Mouse (Mus musculus) regulatory T cell (primary cell): ENCODE data around the gene Rsg1.

Experiments used
- in situ Hi-C: fragments of 300-600 bp; cut with MboI, MseI; formaldehyde crosslinking; loops from one replicate; pipeline ENCODE4 v1.15.1; 2025; ENCODE audit warnings: high pct_unique_total_duplicates

Gene Rsg1

DNA sequence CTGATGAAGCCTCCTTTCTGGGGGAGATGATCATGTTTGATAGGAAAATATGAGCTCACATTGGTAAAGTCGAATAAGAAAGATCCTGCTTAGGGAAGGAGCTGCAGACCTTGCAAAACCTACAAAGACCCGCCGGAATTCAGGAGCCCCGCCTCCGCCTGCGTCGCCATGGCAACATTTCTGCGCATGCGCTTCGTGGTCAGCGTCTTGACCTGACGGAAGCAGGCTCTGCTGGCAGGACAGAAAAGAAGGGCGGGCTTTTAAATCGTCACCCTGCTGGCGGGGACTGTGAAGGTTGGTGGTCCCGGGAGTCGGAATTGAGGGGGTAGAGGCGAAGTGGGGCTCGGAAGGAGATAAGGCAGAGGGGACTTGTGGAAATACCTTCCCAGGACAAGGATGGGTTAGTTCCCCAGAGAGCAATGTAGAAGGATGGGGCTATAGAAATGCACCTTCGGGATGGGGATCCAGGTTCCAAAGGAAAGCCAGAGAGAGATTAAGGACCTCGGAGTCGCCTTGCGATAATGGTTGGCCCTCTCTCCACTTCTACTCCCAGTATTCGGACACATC lies at the start of gene Rsg1:
Gene Rsg1, plus strand, starts transcription at position 187 of the 567 bp plus-strand sequence.
- in situ Hi-C loops: loop anchor here (5.0 kb wide), 1 partner anchor 72 kb away; no protein-coding TSS in a partner anchor

GRCm38 (mm10) chr4:141165744-141166292 lies 47.9 kb upstream of the Rsg1 start:
- in situ Hi-C loops: no loop called here

DNA sequence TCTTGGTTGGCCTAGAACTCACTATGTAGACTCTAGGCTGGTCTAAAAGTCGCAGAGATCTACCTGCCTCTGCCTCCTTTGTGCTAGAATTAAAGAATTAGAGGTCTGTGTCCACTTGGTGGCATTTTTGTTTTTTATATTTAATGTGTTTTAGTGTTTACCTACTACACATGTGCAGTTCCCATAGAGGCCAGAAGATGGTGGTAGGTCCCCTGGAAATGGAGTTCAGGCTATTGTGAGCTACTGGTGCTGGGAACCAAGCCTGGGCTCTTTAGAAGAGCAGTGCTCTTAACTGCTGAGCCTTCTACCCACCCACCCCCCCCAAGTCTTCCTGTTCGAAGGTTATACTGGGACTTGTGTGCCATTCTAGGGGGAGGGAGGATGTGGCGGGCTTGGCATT lies 46.6 kb upstream of the Rsg1 start:
- in situ Hi-C loops: no loop called here

DNA sequence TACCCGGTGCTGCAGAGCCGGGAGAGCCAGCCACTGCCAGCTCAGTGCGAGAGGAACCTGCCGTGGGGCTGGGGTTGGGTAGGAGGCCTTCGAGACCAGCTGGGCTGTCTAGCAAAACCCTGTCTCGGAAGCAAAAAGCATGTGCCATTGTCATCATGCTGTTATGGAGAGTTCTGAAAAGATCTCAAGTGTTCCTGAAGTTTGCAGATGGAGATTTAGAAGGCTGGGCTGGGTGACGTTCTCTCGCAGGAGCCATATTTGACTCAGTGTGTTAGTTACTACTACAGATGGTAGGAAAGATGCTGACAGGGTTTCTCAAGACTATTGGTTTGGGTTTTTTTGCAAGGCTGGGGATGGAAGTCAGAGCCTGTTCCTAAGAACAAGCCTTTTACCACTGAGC lies 41.6 kb upstream of the Rsg1 start:
- in situ Hi-C loops: no loop called here

DNA sequence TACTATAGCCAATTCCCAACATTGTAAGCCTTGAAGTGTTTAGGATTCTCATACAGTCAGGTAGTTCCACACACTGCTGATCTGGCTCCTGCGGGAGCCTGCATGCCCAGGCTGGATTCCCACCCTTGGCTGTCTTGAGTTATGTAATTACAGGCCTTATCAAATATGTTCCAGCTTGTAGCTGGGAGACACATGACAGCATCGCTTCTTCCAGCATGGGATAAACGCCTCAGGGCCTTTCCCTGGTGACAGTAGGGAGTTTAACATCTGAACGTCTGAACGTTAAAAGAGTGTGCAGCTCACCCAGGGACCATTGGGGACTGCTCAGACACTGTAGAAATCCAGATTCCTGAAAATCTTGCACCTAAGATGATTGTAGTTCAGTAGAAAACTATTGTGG lies 38.0 kb upstream of the Rsg1 start:
- in situ Hi-C loops: no loop called here

DNA sequence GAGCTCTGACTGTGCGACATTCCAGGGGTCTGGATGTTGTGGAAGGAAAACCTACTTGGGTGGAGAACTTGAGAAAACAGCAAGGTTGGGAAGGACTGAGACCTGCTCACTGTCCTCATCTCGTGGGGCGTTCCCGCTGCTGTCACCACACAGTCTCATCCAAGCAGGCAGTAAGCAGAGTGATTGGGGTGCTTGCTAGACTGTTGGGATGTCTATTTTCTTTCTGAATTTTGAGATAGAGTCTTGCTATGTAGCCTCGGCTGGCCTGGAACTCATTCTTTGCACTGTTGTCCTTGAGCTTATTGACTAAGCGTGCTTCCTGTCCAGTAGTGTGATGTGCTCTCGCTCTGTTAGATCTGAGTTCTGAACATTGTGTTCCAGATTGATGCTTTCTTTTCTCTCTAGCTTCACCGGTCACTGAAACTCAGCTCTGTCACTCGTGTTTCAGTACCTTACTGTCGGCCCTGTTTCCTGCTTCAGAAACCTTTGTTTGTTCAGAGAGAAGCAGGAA lies 37.4 kb upstream of the Rsg1 start:
- in situ Hi-C loops: no loop called here

- in situ Hi-C loops: no loop called here
Observed at GRCm38 (mm10) chr4:141178500-141178899, 35.3 kb upstream of the Rsg1 start.

- in situ Hi-C loops: no loop called here
Observed at GRCm38 (mm10) chr4:141180831-141181230, 32.9 kb upstream of the Rsg1 start.

- in situ Hi-C loops: no loop called here
Observed at GRCm38 (mm10) chr4:141181981-141182380, 31.8 kb upstream of the Rsg1 start.

DNA sequence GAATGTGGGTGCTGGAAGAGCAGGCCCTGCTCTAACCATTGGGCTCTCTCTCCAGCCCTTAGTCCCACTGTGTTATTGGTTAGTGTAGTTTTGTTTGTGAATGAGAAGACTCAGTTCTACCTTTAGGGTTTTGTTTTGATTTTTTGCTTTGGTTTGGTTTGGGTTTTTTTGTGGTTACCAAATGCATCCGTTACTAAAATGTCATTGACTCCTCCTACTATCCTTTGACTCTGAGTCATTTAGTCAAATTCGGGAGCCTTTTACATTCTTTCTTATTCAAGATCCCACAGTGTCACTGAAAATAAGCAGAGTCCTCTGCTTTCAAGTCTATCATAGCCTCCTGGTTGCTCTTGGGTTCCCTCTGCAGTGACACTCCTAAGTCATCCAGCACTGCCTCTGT lies 29.8 kb upstream of the Rsg1 start:
- in situ Hi-C loops: no loop called here

GRCm38 (mm10) chr4:141184426-141184825 lies 29.3 kb upstream of the Rsg1 start:
- in situ Hi-C loops: no loop called here

DNA sequence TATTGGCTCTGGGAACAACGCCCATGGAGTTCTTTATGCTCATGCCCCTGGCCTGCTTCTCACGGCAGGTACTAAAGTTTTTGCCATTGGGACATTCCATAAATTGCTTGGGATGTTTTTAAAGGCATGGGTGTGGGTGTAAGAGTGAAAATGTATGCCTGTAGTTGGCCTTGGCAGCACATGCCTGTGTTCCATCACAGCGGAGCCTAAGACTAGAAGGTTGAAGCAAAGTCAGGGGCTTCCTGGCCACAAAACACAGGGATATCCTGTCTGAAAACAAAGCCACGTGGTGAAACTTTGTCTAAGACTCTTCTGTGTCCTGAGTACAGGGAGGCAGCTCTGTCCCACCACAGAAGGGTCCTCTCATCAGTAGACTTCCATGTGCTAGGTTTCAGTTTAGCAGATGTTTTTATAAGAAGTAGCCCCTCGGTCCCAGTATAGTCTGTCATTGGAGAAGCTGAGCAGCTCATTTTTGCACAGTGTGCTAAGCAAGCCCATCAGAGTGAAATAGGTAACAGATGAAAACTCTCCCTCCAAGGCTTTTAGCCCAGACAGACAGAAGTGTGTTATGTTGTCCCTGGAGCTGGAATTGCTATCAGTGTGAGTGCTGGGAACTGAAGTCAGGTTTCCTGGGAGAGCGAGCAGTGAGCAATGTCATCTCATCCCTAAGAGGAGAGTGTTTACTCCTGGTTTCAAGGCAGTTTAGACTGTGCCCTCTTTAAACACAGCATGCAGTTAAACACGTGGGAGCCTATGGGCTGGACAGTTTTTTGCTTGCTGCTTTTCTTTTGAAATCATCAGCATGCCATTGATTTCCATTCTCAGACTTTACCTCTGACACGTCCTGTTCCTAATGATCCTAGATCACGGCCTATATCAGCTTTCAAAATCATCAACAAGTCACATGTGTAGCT lies 26.6 kb upstream of the Rsg1 start:
- in situ Hi-C loops: no loop called here

DNA sequence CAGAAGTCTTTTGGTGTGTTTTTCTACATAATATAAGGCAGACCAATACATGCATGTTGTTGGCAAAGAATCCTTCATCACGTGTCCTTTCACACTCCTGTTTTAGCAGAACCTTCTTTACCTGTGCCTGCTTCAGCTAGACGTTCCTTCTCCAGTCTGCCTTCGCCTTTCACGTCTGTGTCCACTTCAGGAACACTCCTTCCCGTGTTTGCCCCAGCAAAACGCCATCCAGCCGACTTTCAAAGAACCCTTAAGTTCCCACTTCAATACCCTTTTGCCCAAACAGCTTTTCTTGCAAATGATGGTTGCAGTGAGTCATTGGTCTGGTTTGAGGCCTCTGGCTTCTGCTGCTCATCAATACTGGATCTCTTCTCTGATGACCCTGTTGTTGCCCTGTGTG lies 22.5 kb upstream of the Rsg1 start:
- in situ Hi-C loops: no loop called here

- in situ Hi-C loops: no loop called here
Observed at GRCm38 (mm10) chr4:141194553-141194952, 19.2 kb upstream of the Rsg1 start.

- in situ Hi-C loops: no loop called here
Observed at GRCm38 (mm10) chr4:141196981-141197685, 16.6 kb upstream of the Rsg1 start.

GRCm38 (mm10) chr4:141197686-141198035 lies 16.1 kb upstream of the Rsg1 start:
- in situ Hi-C loops: no loop called here

- in situ Hi-C loops: no loop called here
Observed at GRCm38 (mm10) chr4:141200906-141201305, 12.8 kb upstream of the Rsg1 start.

GRCm38 (mm10) chr4:141202192-141202591 lies 11.6 kb upstream of the Rsg1 start:
- in situ Hi-C loops: no loop called here

DNA sequence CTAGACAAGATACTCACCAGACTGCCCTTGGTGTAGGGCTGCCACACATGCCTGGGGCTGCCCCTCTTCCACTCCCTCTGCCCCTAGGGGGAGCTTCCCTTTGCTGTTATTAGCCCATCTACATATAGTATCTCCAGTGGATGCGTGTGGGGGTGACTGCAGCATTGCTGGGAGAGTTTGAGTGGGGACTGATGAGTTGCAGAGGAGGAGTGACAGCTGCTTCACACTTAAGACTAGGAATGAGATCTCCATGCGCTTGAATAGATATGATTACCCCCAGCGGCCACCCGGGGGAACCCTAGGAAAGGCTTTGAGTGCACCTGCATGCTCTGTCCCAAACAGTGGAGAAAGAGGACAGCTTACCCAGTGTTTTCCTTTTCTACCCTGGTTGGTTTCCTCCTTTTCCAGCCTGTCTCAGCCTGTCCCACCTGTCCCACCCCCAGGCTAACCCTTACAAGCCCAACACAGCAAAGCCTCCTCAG lies 9.1 kb upstream of the Rsg1 start:
- in situ Hi-C loops: no loop called here

DNA sequence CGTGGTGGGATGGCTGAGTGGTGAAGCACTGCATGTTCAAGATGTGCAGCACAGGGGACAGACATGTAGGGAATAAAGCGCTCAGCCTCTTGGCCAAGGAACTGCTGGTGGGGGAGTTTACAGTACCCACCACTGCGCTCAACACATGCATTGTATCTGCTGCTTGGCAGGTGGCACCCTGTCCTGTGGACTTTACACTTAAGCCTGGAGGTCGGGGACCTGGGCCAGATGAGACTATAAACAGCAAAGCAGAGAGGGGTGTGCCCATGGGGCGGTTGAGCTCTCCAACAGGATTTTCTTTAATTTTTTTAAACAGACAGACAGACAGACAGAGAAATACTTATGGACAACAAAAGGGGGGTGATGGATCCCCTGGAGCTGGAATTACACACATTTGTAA lies 6.7 kb upstream of the Rsg1 start:
- in situ Hi-C loops: no loop called here

GRCm38 (mm10) chr4:141210524-141211219 lies 3.1 kb upstream of the Rsg1 start:
- in situ Hi-C loops: loop anchor here (5.0 kb wide), 1 partner anchor 68 kb away; no protein-coding TSS in a partner anchor
